Mouse (Mus musculus) midbrain, embryonic 12.5 days (tissue): ENCODE measurements around the gene Xrcc6. TPM values are rescaled to one million over a fixed set of nuclear protein-coding genes. Genes with fewer than 3 reads are reported as not detected.
A peak's percentile ranks its signal among the peaks of the same experiment; 100 is the strongest.

Experiments used
- ATAC-seq: fragments of 200-750 bp; cut with Nextera tagmentation; 2 replicates; pipeline ENCODE4 v1.8.0; 2017; ENCODE audit warnings: low read depth, moderate TSS enrichment, moderate library complexity; ENCODE audit not compliant: low FRiP score
- H3K27ac ChIP-seq: fragments of 300-500 bp; sonication (generic); replicated peaks from 2 replicates; pipeline ENCODE4 v1.5.1; 2016; ENCODE audit warnings: mild to moderate bottlenecking
- H3K27me3 ChIP-seq: fragments of 300-500 bp; sonication (generic); 2 replicates; pipeline ENCODE4 v1.6.1; 2016; ENCODE audit warnings: mild to moderate bottlenecking
- H3K36me3 ChIP-seq: fragments of 300-500 bp; sonication (generic); 2 replicates; pipeline ENCODE4 v1.6.1; 2016
- H3K4me1 ChIP-seq: fragments of 300-500 bp; sonication (generic); 2 replicates; pipeline ENCODE4 v1.6.1; 2016
- H3K4me2 ChIP-seq: fragments of 300-500 bp; sonication (generic); replicated peaks from 2 replicates; pipeline ENCODE4 v1.6.1; 2016; ENCODE audit warnings: mild to moderate bottlenecking, moderate library complexity
- H3K4me3 ChIP-seq: fragments of 300-500 bp; sonication (generic); 2 replicates; pipeline ENCODE4 v1.5.1; 2016; ENCODE audit warnings: mild to moderate bottlenecking
- H3K9ac ChIP-seq: fragments of 300-500 bp; sonication (generic); replicated peaks from 2 replicates; pipeline ENCODE4 v1.6.1; 2016; ENCODE audit warnings: mild to moderate bottlenecking, moderate library complexity
- H3K9me3 ChIP-seq: fragments of 300-500 bp; sonication (generic); 2 replicates; pipeline ENCODE4 v1.6.1; 2016; ENCODE audit warnings: mild to moderate bottlenecking
- WGBS: fragments of 180-500 bp; shearing (Covaris S2); methylation state at CpG from one replicate; pipeline ENCODE4 v1.1.7; 2016; 5-methylcytosine and 5-hydroxymethylcytosine counted together
- polyA plus RNA-seq: library from polyadenylated mRNA; unstranded; fragments of >200 nt; fragmentation: Nextera tagmentation; extraction: Ambion mirVana; gene quantifications from 2 replicates; pipeline ENCODE4 v1.2.1, GENCODE M21; 2016

The Xrcc6 gene
- polyA plus RNA-seq, 1 experiment from 2014 or later = 50.2 TPM

DNA sequence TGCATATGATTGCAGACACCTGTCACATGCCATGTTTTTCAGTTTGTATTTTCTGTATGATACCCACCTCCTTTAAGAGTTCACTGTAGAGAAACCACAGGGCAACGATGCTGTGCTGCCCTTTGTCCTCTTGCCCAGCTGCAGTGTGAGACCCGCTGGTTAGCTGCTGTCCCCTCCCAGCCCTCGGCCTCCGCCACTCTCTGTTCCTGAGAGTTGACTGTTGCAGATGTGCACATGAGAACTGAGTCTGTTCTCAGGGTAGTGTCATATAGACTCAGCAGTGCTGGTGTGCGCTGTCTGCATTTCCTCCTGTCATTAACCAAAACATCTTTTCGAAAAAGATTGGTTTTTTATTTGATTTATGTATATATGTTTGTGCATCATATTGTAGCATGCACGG is 44.8 kb downstream of the Xrcc6 start:
- Histone ChIP-seq H3K27ac (no peak overlapping the region), H3K36me3 (peaks cover 79% of the 10 kb centered on the region)

DNA sequence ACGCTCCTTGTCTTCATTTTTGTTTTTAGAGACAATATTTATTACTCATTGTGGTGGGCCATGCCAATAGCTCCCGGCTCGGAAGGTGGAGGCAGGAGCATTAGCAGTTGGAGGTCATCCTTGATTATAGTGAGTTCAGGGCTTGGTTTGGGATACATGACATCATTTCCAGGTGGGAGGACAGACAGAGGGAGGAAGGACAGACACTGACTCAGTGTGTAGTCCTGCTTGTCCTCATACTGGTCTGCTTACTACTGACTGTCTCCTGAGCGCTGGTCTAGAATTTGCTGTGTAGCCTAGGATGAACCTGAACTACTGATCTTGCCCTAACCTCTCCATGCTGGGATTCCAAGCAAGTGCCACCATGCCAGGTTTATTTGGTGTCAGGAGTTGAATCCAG is 46.1 kb downstream of the Xrcc6 start, which contains the start of gene Desi1:
Gene Desi1 (minus strand): TSS at position 101 of the 400 bp plus-strand sequence.
- 96% methylated on average over 4 of the region's 4 CpGs for WGBS

More for the DNA sequence above, 44.8 kb downstream of the Xrcc6 start:
- 94% methylated on average over 7 of the region's 7 CpGs for WGBS
- no peak overlapping the region for H3K4me2 ChIP-seq
- H3K4me3 ChIP-seq = no peak overlapping the region
- no peaks in the 10 kb centered on the region for H3K4me1 ChIP-seq
- H3K9ac ChIP-seq = no peak overlapping the region
- H3K27me3 ChIP-seq = no peaks in the 10 kb centered on the region
- ATAC-seq = no peak
- H3K9me3 ChIP-seq = no peaks in the 10 kb centered on the region

GRCm38 (mm10) chr15:82035904-82036689 is 48.5 kb downstream of the Xrcc6 start:
- H3K9me3 ChIP-seq = no peaks in the 10 kb centered on the region
- peaks cover 78% of the 10 kb centered on the region for H3K36me3 ChIP-seq
- no peaks in the 10 kb centered on the region for H3K27me3 ChIP-seq
- H3K4me2 ChIP-seq = no peak overlapping the region
- H3K4me3 ChIP-seq = no peak overlapping the region
- 87% methylated on average over 12 of the region's 12 CpGs for WGBS
- no peak overlapping the region for H3K27ac ChIP-seq
- H3K9ac ChIP-seq = no peak overlapping the region
- ATAC-seq = no peak
- H3K4me1 ChIP-seq = no peaks in the 10 kb centered on the region

More for the DNA sequence above, 46.1 kb downstream of the Xrcc6 start, which contains the start of gene Desi1:
- no peak within 1 kb of the TSS for H3K4me2 ChIP-seq
- peaks cover 79% of the 10 kb centered on the region for H3K36me3 ChIP-seq
- ATAC-seq = no peak
- H3K4me1 ChIP-seq = no peaks in the 10 kb centered on the region
- H3K9ac ChIP-seq = no peak within 1 kb of the TSS
- H3K4me3 ChIP-seq = no peak within 1 kb of the TSS
- H3K9me3 ChIP-seq = no peaks in the 10 kb centered on the region
- no peak within 1 kb of the TSS for H3K27ac ChIP-seq
- no peaks in the 10 kb centered on the region for H3K27me3 ChIP-seq

DNA sequence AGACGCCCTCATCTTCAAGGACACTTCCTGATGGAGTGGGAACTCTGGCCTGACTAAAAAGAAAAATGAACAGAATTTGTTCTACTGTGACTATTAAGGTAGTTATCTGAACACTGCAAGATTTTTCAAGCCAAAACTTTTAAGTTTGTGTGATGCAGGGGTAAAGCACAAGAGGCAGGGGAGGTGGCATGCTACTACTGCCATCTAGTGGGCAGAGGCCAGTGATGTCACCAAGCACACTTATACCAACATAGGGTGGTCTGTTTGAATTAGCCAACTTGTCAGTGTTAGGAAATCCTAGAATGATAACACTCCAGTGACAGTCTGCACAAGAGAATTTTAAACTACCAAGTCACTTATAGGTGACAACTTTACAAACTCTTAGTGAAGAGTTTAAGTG is 53.0 kb downstream of the Xrcc6 start:
- H3K9ac ChIP-seq = no peak overlapping the region
- 97% methylated on average over 1 of the region's 1 CpGs for WGBS
- H3K4me1 ChIP-seq = peaks cover 4% of the 10 kb centered on the region; the same call in 1 of the 2 replicates
- no peak overlapping the region for H3K4me3 ChIP-seq
- ATAC-seq = no peak; the same call in 1 of the 2 replicates
- no peak overlapping the region for H3K4me2 ChIP-seq
- H3K27me3 ChIP-seq = no peaks in the 10 kb centered on the region
- H3K9me3 ChIP-seq = no peaks in the 10 kb centered on the region
- H3K36me3 ChIP-seq = peaks cover 64% of the 10 kb centered on the region
- no peak overlapping the region for H3K27ac ChIP-seq

DNA sequence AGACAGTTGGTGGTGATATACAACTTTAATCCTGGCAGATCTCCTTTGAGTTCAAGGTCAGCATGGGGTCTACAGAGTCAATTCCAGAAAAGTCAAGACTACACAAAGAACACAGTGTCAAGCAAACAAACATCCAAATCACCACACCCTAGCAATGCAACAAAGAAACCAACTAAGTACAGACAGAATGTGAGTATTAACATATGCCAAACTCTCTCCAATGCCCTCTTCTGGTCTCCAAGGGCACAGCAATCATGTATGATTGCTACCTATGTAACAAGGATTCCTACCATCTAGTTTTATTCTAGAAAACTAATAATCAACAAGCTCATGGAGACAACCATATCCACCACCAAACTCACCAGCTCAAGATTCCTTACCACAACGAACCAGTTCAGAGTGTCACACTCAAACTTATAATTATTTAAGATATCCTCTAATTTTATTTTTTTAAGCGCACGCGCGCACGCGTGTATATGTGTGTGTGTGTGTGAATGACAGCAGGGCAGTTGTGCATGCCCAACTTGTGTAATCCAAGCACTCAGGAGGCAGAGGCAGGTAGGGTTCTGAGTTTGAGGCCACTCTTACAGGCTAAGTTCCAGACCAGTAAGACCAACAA is 56.6 kb downstream of the Xrcc6 start:
- no peak for ATAC-seq
- Histone ChIP-seq H3K4me1 (peaks cover 14% of the 10 kb centered on the region), H3K9ac (no peak overlapping the region), H3K27ac (no peak overlapping the region), H3K36me3 (peaks cover 36% of the 10 kb centered on the region), H3K9me3 (no peaks in the 10 kb centered on the region), H3K4me2 (no peak overlapping the region), H3K27me3 (no peaks in the 10 kb centered on the region), H3K4me3 (no peak overlapping the region)
- WGBS = 98% methylated on average over 7 of the region's 7 CpGs

- H3K27ac ChIP-seq = 0 out of 2 replicates have a peak overlapping the region, but pooled peaks have one; percentile 88
- 4% methylated on average over 26 of the region's 26 CpGs for WGBS
- H3K4me1 ChIP-seq = peaks cover 14% of the 10 kb centered on the region
- ATAC-seq = no peak
- peak overlapping the region; percentile 100 for H3K4me3 ChIP-seq
- H3K4me2 ChIP-seq = peak overlapping the region; percentile 98
- 0 out of 2 replicates have a peak, but pooled peaks cover 3% of the 10 kb centered on the region for H3K27me3 ChIP-seq
- no peaks in the 10 kb centered on the region for H3K9me3 ChIP-seq
- peaks cover 18% of the 10 kb centered on the region for H3K36me3 ChIP-seq
- peak overlapping the region; percentile 97 for H3K9ac ChIP-seq
These were observed 58.7 kb downstream of the Xrcc6 start for GRCm38 (mm10) chr15:82046246-82046891.

DNA sequence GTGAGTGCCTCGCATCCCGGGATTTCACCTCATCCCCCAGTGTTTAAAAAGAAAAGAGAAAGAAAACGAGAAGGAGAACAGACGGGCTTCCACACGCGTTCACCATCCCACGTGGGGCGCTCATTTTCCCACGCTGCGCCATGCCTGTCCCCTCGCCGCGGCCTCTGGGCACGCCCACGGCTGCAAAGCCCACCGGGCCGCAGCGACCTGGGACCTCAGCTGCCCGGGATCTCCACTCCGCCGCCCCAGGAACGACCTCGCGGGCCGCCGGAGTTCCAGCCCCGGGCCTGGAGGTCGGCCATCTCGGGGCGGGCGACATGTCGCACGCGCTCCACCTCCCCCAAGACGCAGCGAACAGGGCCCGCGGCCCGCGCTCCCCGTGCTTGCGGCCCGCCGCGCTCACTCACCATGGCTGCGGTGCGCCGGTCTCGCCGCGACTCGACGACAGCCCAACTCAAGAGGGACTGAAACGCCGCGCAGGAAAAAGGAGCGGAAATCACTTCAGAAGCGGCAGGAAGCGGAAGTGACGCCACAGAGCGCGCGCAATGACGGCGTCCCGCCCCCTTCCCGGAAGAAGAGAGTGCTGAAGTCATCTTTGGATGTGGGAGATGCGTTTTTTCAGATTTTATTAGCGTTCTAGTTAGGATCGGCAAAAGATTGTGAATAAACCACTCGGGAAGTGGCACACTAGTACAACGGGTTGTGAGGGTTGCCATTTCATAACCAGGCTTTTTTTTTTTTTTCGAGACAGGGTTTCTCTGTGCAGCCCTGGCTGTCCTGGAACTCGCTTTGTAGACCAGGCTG is 59.6 kb downstream of the Xrcc6 start, which contains the start of gene Snu13:
Gene Snu13 (minus strand): TSS at position 519 of the 804 bp plus-strand sequence.
- WGBS = 2% methylated on average over 74 of the region's 74 CpGs
- peak within 1 kb of the TSS; percentile 100 for H3K4me3 ChIP-seq
- no peaks in the 10 kb centered on the region for H3K9me3 ChIP-seq
- peaks cover 16% of the 10 kb centered on the region for H3K36me3 ChIP-seq
- peaks cover 14% of the 10 kb centered on the region for H3K4me1 ChIP-seq
- peak; percentile 87 for ATAC-seq
- peak within 1 kb of the TSS; percentile 88 for H3K27ac ChIP-seq
- H3K4me2 ChIP-seq = peak within 1 kb of the TSS; percentile 98
- H3K9ac ChIP-seq = peak within 1 kb of the TSS; percentile 97
- 0 out of 2 replicates have a peak, but pooled peaks cover 4% of the 10 kb centered on the region for H3K27me3 ChIP-seq

- no peak overlapping the region for H3K4me2 ChIP-seq
- 0 out of 2 replicates have a peak, but pooled peaks cover 7% of the 10 kb centered on the region for H3K27me3 ChIP-seq
- H3K27ac ChIP-seq = no peak overlapping the region
- no peak overlapping the region for H3K9ac ChIP-seq
- H3K4me1 ChIP-seq = no peaks in the 10 kb centered on the region
- WGBS = 77% methylated on average over 5 of the region's 5 CpGs
- no peak overlapping the region for H3K4me3 ChIP-seq
- H3K9me3 ChIP-seq = no peaks in the 10 kb centered on the region
- no peaks in the 10 kb centered on the region for H3K36me3 ChIP-seq
- ATAC-seq = no peak
These were observed 64.9 kb downstream of the Xrcc6 start for GRCm38 (mm10) chr15:82052544-82052943.

DNA sequence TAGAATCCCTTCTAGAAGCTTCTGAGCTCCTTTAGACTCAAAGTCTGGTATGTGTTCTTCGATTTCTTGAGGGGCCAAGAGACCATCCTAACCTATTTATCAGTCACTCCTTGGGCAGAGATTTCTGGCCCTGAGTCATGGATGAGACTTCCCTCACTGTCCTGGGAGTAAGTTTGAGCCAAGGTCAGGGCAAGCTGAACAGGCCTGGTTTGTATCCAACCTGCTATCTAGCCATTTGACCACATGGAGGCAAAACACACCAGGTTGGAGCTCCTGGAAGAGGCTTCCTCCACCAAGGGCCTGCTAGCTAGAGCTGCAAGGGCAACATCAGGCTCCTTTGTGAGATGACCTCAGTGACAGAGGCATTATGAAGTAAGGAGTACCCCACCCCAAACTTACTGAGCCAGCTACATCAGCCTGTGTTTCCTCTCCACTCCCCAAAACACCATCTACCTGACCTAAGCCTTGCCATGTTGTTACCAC is 71.1 kb downstream of the Xrcc6 start, which contains the start of gene 4930407I10Rik:
Gene 4930407I10Rik (plus strand): TSS at position 433 of the 483 bp plus-strand sequence.
- H3K4me2 ChIP-seq = no peak within 1 kb of the TSS
- WGBS = 79% methylated on average over 1 of the region's 1 CpGs
- H3K9ac ChIP-seq = no peak within 1 kb of the TSS
- H3K4me1 ChIP-seq = no peaks in the 10 kb centered on the region
- ATAC-seq = no peak
- no peak within 1 kb of the TSS for H3K4me3 ChIP-seq
- H3K27ac ChIP-seq = no peak within 1 kb of the TSS
- H3K36me3 ChIP-seq = no peaks in the 10 kb centered on the region
- H3K27me3 ChIP-seq = peaks cover 28% of the 10 kb centered on the region; the same call in 1 of the 2 replicates
- H3K9me3 ChIP-seq = no peaks in the 10 kb centered on the region

- no peak for ATAC-seq
- peaks cover 47% of the 10 kb centered on the region for H3K27me3 ChIP-seq
- H3K9ac ChIP-seq = no peak overlapping the region
- H3K9me3 ChIP-seq = no peaks in the 10 kb centered on the region
- no peaks in the 10 kb centered on the region for H3K4me1 ChIP-seq
- H3K36me3 ChIP-seq = no peaks in the 10 kb centered on the region
- no peak overlapping the region for H3K4me2 ChIP-seq
- 82% methylated on average over 14 of the region's 14 CpGs for WGBS
- no peak overlapping the region for H3K4me3 ChIP-seq
- H3K27ac ChIP-seq = no peak overlapping the region
These were observed 76.3 kb downstream of the Xrcc6 start for GRCm38 (mm10) chr15:82063909-82064308.

DNA sequence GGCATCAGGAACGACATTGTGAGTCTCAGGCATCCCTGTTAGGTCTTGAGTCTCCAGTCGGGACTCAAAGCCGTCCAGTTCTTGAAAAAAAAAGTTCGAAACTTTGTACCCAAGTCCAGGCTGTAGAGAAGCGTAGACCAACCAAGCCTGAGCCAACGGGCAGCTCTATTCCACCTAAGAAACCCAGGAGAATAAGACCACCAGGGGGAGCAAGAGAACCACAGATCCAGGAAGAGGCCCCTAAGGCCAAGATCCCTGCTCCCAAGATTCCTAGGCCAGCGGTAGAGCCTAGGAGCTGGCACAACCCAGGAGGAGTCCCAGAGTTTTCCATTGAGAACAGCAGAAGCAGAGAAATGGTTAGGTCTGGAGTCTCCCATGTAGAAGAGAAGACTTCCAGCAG is 77.9 kb downstream of the Xrcc6 start:
- Histone ChIP-seq H3K36me3 (no peaks in the 10 kb centered on the region), H3K4me2 (no peak overlapping the region), H3K4me1 (0 out of 2 replicates have a peak, but pooled peaks cover 4% of the 10 kb centered on the region), H3K27ac (no peak overlapping the region), H3K9me3 (no peaks in the 10 kb centered on the region), H3K4me3 (no peak overlapping the region), H3K9ac (no peak overlapping the region), H3K27me3 (peaks cover 57% of the 10 kb centered on the region)
- ATAC-seq = no peak
- WGBS = 23% methylated on average over 7 of the region's 7 CpGs
